Mouse (Mus musculus): ENCODE measurements around the gene Calm1. TPM values are rescaled to one million over a fixed set of nuclear protein-coding genes. Genes with fewer than 3 reads are reported as not detected.
"Not testable (repeated sequence)": the region's sequence is repeated elsewhere in the genome, so short reads cannot be mapped to it uniquely, and the experiment has no call there.

Gene Calm1
- polyA plus RNA-seq, 1 experiment = 55.7 TPM

- peaks cover 21% of the 10 kb centered on the region for H3K36me3 ChIP-seq (ENCODE audit: control insufficient read depth)
- TF ChIP-seq TAL1 (IDR thresholded peaks at IDR 0.05; ENCODE audit: low read length) (no peak), GATA1 (IDR thresholded peaks at IDR 0.05; ENCODE audit: low read length) (no peak)
- H3K4me3 ChIP-seq (replicated peaks) = no peak overlapping the region
- H3K9me3 ChIP-seq (ENCODE audit: control insufficient read depth, low read length) = no peaks in the 10 kb centered on the region; the same call in 1 of the 2 replicates
- H3K27me3 ChIP-seq (ENCODE audit: control insufficient read depth) = no peaks in the 10 kb centered on the region
- peaks cover 42% of the 10 kb centered on the region for H3K4me1 ChIP-seq (ENCODE audit: control insufficient read depth)
These were observed 13.9 kb downstream of the Calm1 start for GRCm38 (mm10) chr12:100213162-100213561.

GRCm38 (mm10) chr12:100214156-100214555, 14.9 kb downstream of the Calm1 start:
- Histone ChIP-seq H3K36me3 (ENCODE audit: control insufficient read depth) (peaks cover 12% of the 10 kb centered on the region), H3K27me3 (ENCODE audit: control insufficient read depth) (no peaks in the 10 kb centered on the region), H3K9me3 (ENCODE audit: control insufficient read depth, low read length) (no peaks in the 10 kb centered on the region; the same call in 1 of the 2 replicates), H3K4me1 (ENCODE audit: control insufficient read depth) (peaks cover 37% of the 10 kb centered on the region), H3K4me3 (replicated peaks) (no peak overlapping the region)
- TF ChIP-seq TAL1 (IDR thresholded peaks at IDR 0.05; ENCODE audit: low read length) (no peak), GATA1 (IDR thresholded peaks at IDR 0.05; ENCODE audit: low read length) (no peak)

DNA sequence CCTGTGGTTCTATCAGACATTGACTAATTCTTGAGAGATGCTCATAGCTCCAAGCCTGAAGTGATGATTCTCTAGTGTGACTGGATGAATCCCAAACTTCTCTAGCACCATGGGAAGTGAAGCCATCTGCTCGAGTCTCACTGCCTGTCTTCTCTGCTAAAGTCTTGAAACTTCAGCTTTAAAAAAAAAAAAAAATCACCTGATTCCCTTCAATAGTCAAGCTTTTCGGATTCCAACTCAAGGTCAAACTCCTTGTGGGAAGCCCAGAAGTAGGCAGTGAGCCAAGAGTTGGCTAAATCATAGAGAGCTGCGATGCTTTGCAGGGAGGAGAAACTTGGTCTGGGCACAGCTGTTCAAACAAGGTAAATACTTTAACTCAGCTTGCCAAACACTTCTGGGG, 15.5 kb downstream of the Calm1 start:
- Histone ChIP-seq H3K4me1 (ENCODE audit: control insufficient read depth) (peaks cover 32% of the 10 kb centered on the region), H3K9me3 (ENCODE audit: control insufficient read depth, low read length) (no peaks in the 10 kb centered on the region; the same call in 1 of the 2 replicates), H3K4me3 (replicated peaks) (no peak overlapping the region), H3K36me3 (ENCODE audit: control insufficient read depth) (peaks cover 7% of the 10 kb centered on the region), H3K27me3 (ENCODE audit: control insufficient read depth) (no peaks in the 10 kb centered on the region)
- TF ChIP-seq TAL1 (IDR thresholded peaks at IDR 0.05; ENCODE audit: low read length) = no peak
- TF ChIP-seq GATA1 (IDR thresholded peaks at IDR 0.05; ENCODE audit: low read length) = no peak

- H3K4me3 ChIP-seq (replicated peaks); H3K9me3 ChIP-seq (ENCODE audit: control insufficient read depth, low read length); H3K27me3 ChIP-seq (ENCODE audit: control insufficient read depth); H3K36me3 ChIP-seq (ENCODE audit: control insufficient read depth): not testable (repeated sequence)
- peaks cover 10% of the 10 kb centered on the region for H3K4me1 ChIP-seq (ENCODE audit: control insufficient read depth)
These were observed 17.9 kb downstream of the Calm1 start for GRCm38 (mm10) chr12:100217087-100217486.

DNA sequence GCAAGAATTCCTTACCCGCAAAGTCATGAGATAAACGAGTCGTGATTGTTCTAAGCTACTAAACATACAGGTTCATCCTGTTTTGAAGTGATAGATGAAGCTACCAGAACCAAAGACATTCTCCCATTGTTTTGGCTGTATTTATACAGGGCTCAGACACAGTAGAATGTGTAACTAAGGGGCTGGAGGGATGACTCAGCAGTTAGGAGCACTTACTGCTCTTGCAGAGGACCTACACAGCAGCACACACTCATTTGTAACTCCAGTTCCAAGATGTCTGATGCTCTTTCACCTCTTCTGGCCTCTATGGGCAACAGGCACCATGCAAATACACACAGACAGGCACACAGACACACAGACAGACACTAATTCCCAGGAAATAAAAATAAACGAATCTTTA, 20.8 kb downstream of the Calm1 start:
- Histone ChIP-seq H3K36me3 (ENCODE audit: control insufficient read depth) (no peaks in the 10 kb centered on the region), H3K4me3 (replicated peaks) (no peak overlapping the region), H3K9me3 (ENCODE audit: control insufficient read depth, low read length) (no peaks in the 10 kb centered on the region), H3K27me3 (ENCODE audit: control insufficient read depth) (no peaks in the 10 kb centered on the region), H3K4me1 (ENCODE audit: control insufficient read depth) (no peaks in the 10 kb centered on the region)
- TF ChIP-seq TAL1 (IDR thresholded peaks at IDR 0.05; ENCODE audit: low read length) (no peak), GATA1 (IDR thresholded peaks at IDR 0.05; ENCODE audit: low read length) (no peak)

DNA sequence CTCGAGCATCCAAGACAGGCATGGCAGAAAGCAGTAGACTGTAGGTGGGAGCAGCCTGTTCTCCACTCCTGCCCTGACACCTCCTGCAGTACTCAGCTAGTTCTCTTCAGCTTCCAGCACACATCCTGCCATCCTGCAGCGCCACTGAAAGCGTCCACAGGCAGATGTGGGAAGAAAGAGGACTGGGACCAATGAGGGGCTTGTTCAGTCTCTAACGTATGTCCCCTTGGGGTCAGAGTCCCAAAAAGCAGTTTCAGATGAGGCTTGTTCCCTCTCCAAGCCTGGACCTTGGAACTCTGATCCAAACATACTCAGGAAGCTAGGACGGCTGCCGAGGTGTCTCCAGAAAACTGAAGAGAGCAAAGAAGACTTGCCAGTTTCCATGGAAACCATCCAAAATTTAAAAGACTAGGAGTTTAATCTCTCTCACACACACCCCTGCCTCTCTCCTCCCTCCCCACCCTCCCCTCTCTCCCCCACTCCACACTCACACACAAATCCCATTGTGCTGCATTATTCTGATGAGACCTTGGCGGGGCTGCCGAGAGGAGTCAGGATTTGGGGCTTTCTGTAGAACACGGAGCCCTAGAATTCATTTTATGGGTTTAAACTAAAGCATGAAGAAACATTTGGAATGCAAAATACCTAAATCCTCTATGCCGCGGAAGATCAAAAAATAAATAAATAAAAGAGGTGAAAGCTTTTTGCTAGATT, 22.5 kb downstream of the Calm1 start:
- Histone ChIP-seq H3K4me1 (ENCODE audit: control insufficient read depth) (no peaks in the 10 kb centered on the region), H3K36me3 (ENCODE audit: control insufficient read depth) (no peaks in the 10 kb centered on the region), H3K27me3 (ENCODE audit: control insufficient read depth) (0 out of 2 replicates have a peak, but pooled peaks cover 2% of the 10 kb centered on the region), H3K9me3 (ENCODE audit: control insufficient read depth, low read length) (no peaks in the 10 kb centered on the region), H3K4me3 (replicated peaks) (no peak overlapping the region)
- no peak for TF ChIP-seq TAL1 (IDR thresholded peaks at IDR 0.05; ENCODE audit: low read length)
- TF ChIP-seq GATA1 (IDR thresholded peaks at IDR 0.05; ENCODE audit: low read length) = no peak

- Histone ChIP-seq H3K4me3 (replicated peaks) (no peak overlapping the region), H3K9me3 (ENCODE audit: control insufficient read depth, low read length) (no peaks in the 10 kb centered on the region), H3K36me3 (ENCODE audit: control insufficient read depth) (no peaks in the 10 kb centered on the region), H3K4me1 (ENCODE audit: control insufficient read depth) (no peaks in the 10 kb centered on the region), H3K27me3 (ENCODE audit: control insufficient read depth) (0 out of 2 replicates have a peak, but pooled peaks cover 2% of the 10 kb centered on the region)
- TF ChIP-seq TAL1 (IDR thresholded peaks at IDR 0.05; ENCODE audit: low read length) (no peak), GATA1 (IDR thresholded peaks at IDR 0.05; ENCODE audit: low read length) (no peak)
These were observed 23.2 kb downstream of the Calm1 start for GRCm38 (mm10) chr12:100222322-100222993.

- Histone ChIP-seq H3K4me1 (ENCODE audit: control insufficient read depth) (no peaks in the 10 kb centered on the region), H3K9me3 (ENCODE audit: control insufficient read depth, low read length) (no peaks in the 10 kb centered on the region), H3K27me3 (ENCODE audit: control insufficient read depth) (0 out of 2 replicates have a peak, but pooled peaks cover 2% of the 10 kb centered on the region), H3K36me3 (ENCODE audit: control insufficient read depth) (no peaks in the 10 kb centered on the region), H3K4me3 (replicated peaks) (no peak overlapping the region)
- no peak for TF ChIP-seq TAL1 (IDR thresholded peaks at IDR 0.05; ENCODE audit: low read length)
- no peak for TF ChIP-seq GATA1 (IDR thresholded peaks at IDR 0.05; ENCODE audit: low read length)
These were observed 24.3 kb downstream of the Calm1 start for GRCm38 (mm10) chr12:100223531-100223930.

GRCm38 (mm10) chr12:100225196-100225595, 26.0 kb downstream of the Calm1 start:
- H3K27me3 ChIP-seq (ENCODE audit: control insufficient read depth) = 0 out of 2 replicates have a peak, but pooled peaks cover 2% of the 10 kb centered on the region

More at GRCm38 (mm10) chr12:100225196-100225595, 26.0 kb downstream of the Calm1 start:
- no peak for TF ChIP-seq GATA1 (IDR thresholded peaks at IDR 0.05; ENCODE audit: low read length)
- no peak for TF ChIP-seq TAL1 (IDR thresholded peaks at IDR 0.05; ENCODE audit: low read length)
- Histone ChIP-seq H3K36me3 (ENCODE audit: control insufficient read depth) (no peaks in the 10 kb centered on the region), H3K9me3 (ENCODE audit: control insufficient read depth, low read length) (no peaks in the 10 kb centered on the region), H3K4me3 (replicated peaks) (no peak overlapping the region), H3K4me1 (ENCODE audit: control insufficient read depth) (no peaks in the 10 kb centered on the region)

All from erythroblast, embryonic 14.5 days (primary cell).